Mouse (Mus musculus) liver, adult 2 months (tissue): ENCODE data around the gene Ovca2. TPM values are rescaled to one million over a fixed set of nuclear protein-coding genes. Genes with fewer than 3 reads are reported as not detected.
"Not testable (repeated sequence)": the region's sequence is repeated elsewhere in the genome, so short reads cannot be mapped to it uniquely, and the experiment has no call there.

ENCODE experiments used
- DNase-seq: peaks from one replicate; pipeline ENCODE4 v3.0.0-alpha.2; 2011; ENCODE audit warnings: low read depth, low spot score; ENCODE audit errors: extremely low read depth
- H3K27ac ChIP-seq: fragments of 200-500 bp; replicated peaks from 2 replicates; pipeline ENCODE4 v1.5.1; 2012; ENCODE audit warnings: low read depth, mild to moderate bottlenecking, control low read depth, inconsistent platforms, low read length; ENCODE audit not compliant: insufficient read depth
- H3K27me3 ChIP-seq: fragments of 200-500 bp; 2 replicates; pipeline ENCODE4 v1.6.1; 2012; ENCODE audit warnings: mild to moderate bottlenecking, moderate library complexity, low read length, inconsistent platforms; ENCODE audit not compliant: control insufficient read depth, insufficient read depth
- H3K36me3 ChIP-seq: fragments of 200-500 bp; 2 replicates; pipeline ENCODE4 v1.6.1; 2012; ENCODE audit warnings: low read length, inconsistent platforms; ENCODE audit not compliant: control insufficient read depth, insufficient read depth
- H3K4me1 ChIP-seq: fragments of 200-500 bp; 2 replicates; pipeline ENCODE4 v1.6.1; 2011; ENCODE audit warnings: low read length; ENCODE audit not compliant: control insufficient read depth, insufficient read depth
- H3K4me3 ChIP-seq: fragments of 200-500 bp; 2 replicates; pipeline ENCODE4 v1.5.1; 2011; ENCODE audit warnings: low read depth, mild to moderate bottlenecking, control low read depth, low read length, moderate library complexity; ENCODE audit not compliant: insufficient read depth
- H3K79me2 ChIP-seq: fragments of 200-500 bp; 2 replicates; pipeline ENCODE4 v1.6.1; 2012; ENCODE audit warnings: inconsistent platforms, mild to moderate bottlenecking, low read length, moderate library complexity; ENCODE audit not compliant: control insufficient read depth, insufficient read depth
- H3K9ac ChIP-seq: fragments of 200-500 bp; 2 replicates; pipeline ENCODE4 v1.6.1; 2012; ENCODE audit warnings: low read depth, mild to moderate bottlenecking, control low read depth, inconsistent platforms, low read length
- CTCF ChIP-seq: fragments of 200-500 bp; IDR thresholded peaks from 2 replicates; pipeline ENCODE4 v1.5.1; 2011; ENCODE audit warnings: low read depth, low read length, control low read depth
- POLR2A ChIP-seq: fragments of 200-500 bp; IDR thresholded peaks from 2 replicates; pipeline ENCODE4 v1.6.1; 2011; ENCODE audit warnings: low read length, control low read depth; ENCODE audit not compliant: insufficient read depth; ENCODE audit errors: extremely low read depth
- WGBS: fragments of 180-500 bp; shearing (Covaris S2); methylation state at CpG from one replicate; pipeline ENCODE4 v1.1.7; 2018; 5-methylcytosine and 5-hydroxymethylcytosine counted together
- polyA plus RNA-seq: library from polyadenylated mRNA; depleted of rRNA; stranded (reverse); fragments of >200 nt; gene quantifications from 2 replicates; pipeline ENCODE4 v1.2.3, GENCODE M21; 2012
- total RNA-seq: library from RNA; depleted of rRNA; stranded (reverse); fragments of >200 nt; gene quantifications from 2 replicates; pipeline ENCODE4 v1.2.3, GENCODE M21; 2014

Gene Ovca2
- total and polyA plus RNA-seq, 2 experiments = 5.7 to 6.7 TPM

DNA sequence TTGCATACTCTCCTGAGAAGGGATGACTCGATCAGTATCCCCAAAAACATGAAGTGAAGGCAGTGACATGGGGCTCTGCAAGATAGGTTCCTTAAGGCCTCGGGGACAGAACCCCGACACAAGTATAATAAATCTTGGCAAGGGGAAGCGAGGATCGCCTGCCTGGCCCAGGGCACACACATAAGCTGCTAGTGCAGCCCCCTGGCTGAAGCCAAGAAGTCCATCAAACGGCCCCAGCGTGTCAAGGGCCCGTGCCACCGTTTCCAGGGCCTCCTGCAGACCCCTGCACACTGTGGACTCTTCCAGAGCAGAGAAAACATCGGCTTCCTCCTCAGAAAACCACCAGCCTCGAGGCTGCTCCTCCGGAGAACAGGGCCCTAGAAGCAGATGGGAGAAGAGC lies 624 bp downstream of the Ovca2 start:
- no peak overlapping the region for H3K27ac ChIP-seq
- H3K79me2 ChIP-seq = no peaks in the 10 kb centered on the region
- peak overlapping the region; percentile 79 for H3K4me3 ChIP-seq
- no peak for TF ChIP-seq CTCF
- TF ChIP-seq POLR2A = no peak
- H3K36me3 ChIP-seq = no peaks in the 10 kb centered on the region
- H3K27me3 ChIP-seq = no peaks in the 10 kb centered on the region
- no peak for DNase-seq
- 44% methylated on average over 12 of the region's 12 CpGs for WGBS
- 0 out of 2 replicates have a peak, but pooled peaks cover 3% of the 10 kb centered on the region for H3K4me1 ChIP-seq
- H3K9ac ChIP-seq = peak overlapping the region; percentile 83

DNA sequence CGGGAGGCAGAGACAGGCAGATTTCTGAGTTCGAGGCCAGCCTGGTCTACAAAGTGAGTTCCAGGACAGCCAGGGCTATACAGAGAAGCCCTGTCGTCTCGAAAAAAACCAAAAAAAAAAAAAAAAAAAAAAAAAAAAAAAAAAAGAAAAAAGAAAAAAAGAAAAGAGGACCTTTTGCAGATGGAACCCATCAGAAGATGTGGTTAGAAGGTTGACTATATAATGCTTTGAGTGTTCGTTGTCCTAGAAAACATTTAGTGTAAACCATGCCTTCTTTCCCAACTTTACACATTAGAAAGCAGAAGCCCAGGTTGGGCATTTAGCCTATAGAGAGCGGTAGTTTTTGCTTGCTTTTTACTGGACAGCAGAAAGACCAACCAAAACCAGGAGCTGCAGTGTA lies 4.1 kb downstream of the Ovca2 start:
- DNase-seq, H3K4me1 ChIP-seq, H3K4me3 ChIP-seq, H3K27me3 ChIP-seq, H3K27ac ChIP-seq, H3K9ac ChIP-seq, H3K36me3 ChIP-seq, H3K79me2 ChIP-seq: not testable (repeated sequence)
- 64% methylated on average over 6 of the region's 6 CpGs for WGBS

DNA sequence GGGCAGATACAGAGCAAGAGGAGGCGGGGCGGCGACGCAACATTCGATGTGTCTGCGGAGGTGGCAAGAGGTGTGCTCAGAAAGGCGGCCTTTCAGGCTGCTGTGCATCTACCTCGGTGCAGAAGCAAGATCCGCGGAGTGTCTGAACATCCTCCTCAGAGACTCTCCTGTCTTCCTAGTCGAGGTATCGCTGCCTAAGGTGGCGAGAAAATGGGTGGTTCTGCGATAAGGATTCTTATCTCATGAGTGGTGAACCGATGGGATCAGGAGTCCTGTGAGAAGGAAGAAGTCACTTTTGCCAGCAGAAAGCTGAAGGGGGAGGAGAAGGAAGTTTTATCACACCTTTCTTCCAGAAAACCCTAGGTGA lies 4.9 kb downstream of the Ovca2 start:
- Histone ChIP-seq H3K36me3 (no peaks in the 10 kb centered on the region), H3K27ac (no peak overlapping the region), H3K9ac (peak overlapping the region; percentile 29), H3K27me3 (peaks cover 9% of the 10 kb centered on the region; the same call in 1 of the 2 replicates), H3K4me1 (0 out of 2 replicates have a peak, but pooled peaks cover 3% of the 10 kb centered on the region), H3K4me3 (peak overlapping the region; percentile 58), H3K79me2 (no peaks in the 10 kb centered on the region)
- DNase-seq = no peak
- WGBS = 4% methylated on average over 15 of the region's 15 CpGs
- TF ChIP-seq POLR2A (no peak), CTCF (no peak)

- Histone ChIP-seq H3K4me1 (0 out of 2 replicates have a peak, but pooled peaks cover 3% of the 10 kb centered on the region), H3K27me3 (peaks cover 9% of the 10 kb centered on the region; the same call in 1 of the 2 replicates), H3K27ac (no peak overlapping the region), H3K4me3 (peak overlapping the region; percentile 58), H3K9ac (peak overlapping the region; percentile 29), H3K36me3 (no peaks in the 10 kb centered on the region), H3K79me2 (no peaks in the 10 kb centered on the region)
- WGBS = under 1% methylated on average over 71 of the region's 71 CpGs
- TF ChIP-seq CTCF = no peak
- no peak for TF ChIP-seq POLR2A
- peak; percentile 42 for DNase-seq
Measured at GRCm38 (mm10) chr11:75173095-75173798, 5.4 kb downstream of the Ovca2 start.

GRCm38 (mm10) chr11:75172151-75173094 lies 6.2 kb downstream of the Ovca2 start:
- Histone ChIP-seq H3K27me3 (peaks cover 9% of the 10 kb centered on the region; the same call in 1 of the 2 replicates), H3K36me3 (no peaks in the 10 kb centered on the region), H3K4me3 (peak overlapping the region; percentile 58; the same call in 1 of the 2 replicates), H3K9ac (no peak overlapping the region), H3K4me1 (0 out of 2 replicates have a peak, but pooled peaks cover 3% of the 10 kb centered on the region), H3K27ac (no peak overlapping the region), H3K79me2 (no peaks in the 10 kb centered on the region)
- 3% methylated on average over 74 of the region's 75 CpGs for WGBS
- DNase-seq = no peak
- TF ChIP-seq CTCF = no peak
- TF ChIP-seq POLR2A = no peak
